Mouse (Mus musculus): ENCODE measurements around the gene Kcnn1.
"Not testable (repeated sequence)": the region's sequence is repeated elsewhere in the genome, so short reads cannot be mapped to it uniquely, and the experiment has no call there.

Gene Kcnn1

GRCm38 (mm10) chr8:70832371-70832770, 30.7 kb downstream of the Kcnn1 start:
- in situ Hi-C loops (cut with MboI; ENCODE audit: low pct_unique_long_range_greater_than_20kb in 1 of 2, low sequenced_read_pairs in 2 of 2, unreplicated experiment in 1 of 2), result no loop called here

GRCm38 (mm10) chr8:70831517-70831916, 31.5 kb downstream of the Kcnn1 start:
- in situ Hi-C loops (cut with MboI; ENCODE audit: low pct_unique_long_range_greater_than_20kb in 1 of 2, low sequenced_read_pairs in 2 of 2, unreplicated experiment in 1 of 2), result no loop called here

- in situ Hi-C loops (cut with MboI; ENCODE audit: low pct_unique_long_range_greater_than_20kb in 1 of 2, low sequenced_read_pairs in 2 of 2, unreplicated experiment in 1 of 2), result no loop called here
These were observed 35.3 kb downstream of the Kcnn1 start for GRCm38 (mm10) chr8:70827796-70828195.

GRCm38 (mm10) chr8:70827010-70827409, 36.0 kb downstream of the Kcnn1 start:
- in situ Hi-C loops (cut with MboI; ENCODE audit: low pct_unique_long_range_greater_than_20kb in 1 of 2, low sequenced_read_pairs in 2 of 2, unreplicated experiment in 1 of 2), result no loop called here

GRCm38 (mm10) chr8:70825816-70826215, 37.2 kb downstream of the Kcnn1 start:
- in situ Hi-C loops (cut with MboI; ENCODE audit: low pct_unique_long_range_greater_than_20kb in 1 of 2, low sequenced_read_pairs in 2 of 2, unreplicated experiment in 1 of 2), result no loop called here

- in situ Hi-C loops (cut with MboI; ENCODE audit: low pct_unique_long_range_greater_than_20kb in 1 of 2, low sequenced_read_pairs in 2 of 2, unreplicated experiment in 1 of 2), result no loop called here
These were observed 39.3 kb downstream of the Kcnn1 start for GRCm38 (mm10) chr8:70823802-70824201.

- in situ Hi-C loops (cut with MboI; ENCODE audit: low pct_unique_long_range_greater_than_20kb in 1 of 2, low sequenced_read_pairs in 2 of 2, unreplicated experiment in 1 of 2), result not testable (repeated sequence)
These were observed 40.5 kb downstream of the Kcnn1 start for GRCm38 (mm10) chr8:70822594-70822993.

- in situ Hi-C loops (cut with MboI; ENCODE audit: low pct_unique_long_range_greater_than_20kb in 1 of 2, low sequenced_read_pairs in 2 of 2, unreplicated experiment in 1 of 2), result no loop called here
These were observed 41.1 kb downstream of the Kcnn1 start for GRCm38 (mm10) chr8:70821992-70822391.

- in situ Hi-C loops (cut with MboI; ENCODE audit: low pct_unique_long_range_greater_than_20kb in 1 of 2, low sequenced_read_pairs in 2 of 2, unreplicated experiment in 1 of 2), result no loop called here
These were observed 41.6 kb downstream of the Kcnn1 start for GRCm38 (mm10) chr8:70821399-70821962.

- in situ Hi-C loops (cut with MboI; ENCODE audit: low pct_unique_long_range_greater_than_20kb in 1 of 2, low sequenced_read_pairs in 2 of 2, unreplicated experiment in 1 of 2), result no loop called here
These were observed 42.7 kb downstream of the Kcnn1 start for GRCm38 (mm10) chr8:70820101-70820935.

GRCm38 (mm10) chr8:70816679-70817078, 46.4 kb downstream of the Kcnn1 start:
- in situ Hi-C loops (cut with MboI; ENCODE audit: low pct_unique_long_range_greater_than_20kb in 1 of 2, low sequenced_read_pairs in 2 of 2, unreplicated experiment in 1 of 2), result no loop called here

GRCm38 (mm10) chr8:70812885-70813284, 50.2 kb downstream of the Kcnn1 start:
- in situ Hi-C loops (cut with MboI; ENCODE audit: low pct_unique_long_range_greater_than_20kb in 1 of 2, low sequenced_read_pairs in 2 of 2, unreplicated experiment in 1 of 2), result no loop called here

- in situ Hi-C loops (cut with MboI; ENCODE audit: low pct_unique_long_range_greater_than_20kb in 1 of 2, low sequenced_read_pairs in 2 of 2, unreplicated experiment in 1 of 2), result no loop called here
These were observed 51.0 kb downstream of the Kcnn1 start for GRCm38 (mm10) chr8:70812055-70812454.

- in situ Hi-C loops (cut with MboI; ENCODE audit: low pct_unique_long_range_greater_than_20kb in 1 of 2, low sequenced_read_pairs in 2 of 2, unreplicated experiment in 1 of 2), result no loop called here
These were observed 51.9 kb downstream of the Kcnn1 start for GRCm38 (mm10) chr8:70810962-70811680.

GRCm38 (mm10) chr8:70808955-70809701, 53.9 kb downstream of the Kcnn1 start:
- in situ Hi-C loops (cut with MboI; ENCODE audit: low pct_unique_long_range_greater_than_20kb in 1 of 2, low sequenced_read_pairs in 2 of 2, unreplicated experiment in 1 of 2), result no loop called here

- in situ Hi-C loops (cut with MboI; ENCODE audit: low pct_unique_long_range_greater_than_20kb in 1 of 2, low sequenced_read_pairs in 2 of 2, unreplicated experiment in 1 of 2), result no loop called here
These were observed 54.8 kb downstream of the Kcnn1 start, which contains the start of gene Il12rb1 for GRCm38 (mm10) chr8:70808239-70808638. Gene Il12rb1, plus strand, starts transcription at chr8:70808449.

- in situ Hi-C loops (cut with MboI; ENCODE audit: low pct_unique_long_range_greater_than_20kb in 1 of 2, low sequenced_read_pairs in 2 of 2, unreplicated experiment in 1 of 2), result no loop called here
These were observed 55.8 kb downstream of the Kcnn1 start for GRCm38 (mm10) chr8:70807304-70807703.

- in situ Hi-C loops (cut with MboI; ENCODE audit: low pct_unique_long_range_greater_than_20kb in 1 of 2, low sequenced_read_pairs in 2 of 2, unreplicated experiment in 1 of 2), result no loop called here
These were observed 56.5 kb downstream of the Kcnn1 start for GRCm38 (mm10) chr8:70806541-70806940.

Measured in mouse embryonic stem cell (cell line).